Mouse (Mus musculus) forebrain, postnatal 0 days (tissue): ENCODE measurements around the gene Gdf10. TPM values are rescaled to one million over a fixed set of nuclear protein-coding genes. Genes with fewer than 3 reads are reported as not detected.

Experiments used
- ATAC-seq: fragments of 200-750 bp; cut with Nextera tagmentation; 2 replicates; pipeline ENCODE4 v1.8.0; 2017; ENCODE audit warnings: mild to moderate bottlenecking, moderate library complexity
- DNase-seq: peaks from one replicate; pipeline ENCODE4 v3.0.0-alpha.2; 2015
- H3K27ac ChIP-seq: fragments of 300-500 bp; sonication (generic); 2 replicates; pipeline ENCODE4 v1.5.1; 2014; ENCODE audit warnings: low read depth, mild to moderate bottlenecking, antibody characterized with exemption, low read length, moderate library complexity, mixed read lengths
- H3K27me3 ChIP-seq: fragments of 300-500 bp; sonication (generic); 2 replicates; pipeline ENCODE4 v1.6.1; 2014; ENCODE audit warnings: mild to moderate bottlenecking, low read length, mixed read lengths; ENCODE audit not compliant: insufficient read depth
- H3K36me3 ChIP-seq: fragments of 300-500 bp; sonication (generic); 2 replicates; pipeline ENCODE4 v1.6.1; 2014; ENCODE audit warnings: mild to moderate bottlenecking, moderate library complexity; ENCODE audit not compliant: insufficient read depth
- H3K4me1 ChIP-seq: fragments of 300-500 bp; sonication (generic); 2 replicates; pipeline ENCODE4 v1.6.1; 2014; ENCODE audit warnings: antibody characterized with exemption; ENCODE audit not compliant: insufficient read depth
- H3K4me2 ChIP-seq: fragments of 300-500 bp; sonication (generic); 2 replicates; pipeline ENCODE4 v1.6.1; 2014; ENCODE audit warnings: low read depth, mild to moderate bottlenecking, moderate library complexity
- H3K4me3 ChIP-seq: fragments of 300-500 bp; sonication (generic); 2 replicates; pipeline ENCODE4 v1.5.1; 2014; ENCODE audit warnings: low read depth, low read length, mixed read lengths
- H3K9ac ChIP-seq: fragments of 300-500 bp; sonication (generic); 2 replicates; pipeline ENCODE4 v1.6.1; 2014; ENCODE audit warnings: mild to moderate bottlenecking
- H3K9me3 ChIP-seq: fragments of 300-500 bp; sonication (generic); 2 replicates; pipeline ENCODE4 v1.6.1; 2016; ENCODE audit warnings: low read length
- CTCF ChIP-seq: sonication (generic); IDR thresholded peaks from 2 replicates; pipeline ENCODE4 v1.5.1; 2016; ENCODE audit warnings: antibody characterized with exemption, control low read depth, low read depth
- WGBS: fragments of 180-500 bp; shearing (Covaris S2); extraction: QIAGEN DNeasy Blood & Tissue Kit; methylation state at CpG from one replicate; pipeline ENCODE4 v1.1.7; 2014; 5-methylcytosine and 5-hydroxymethylcytosine counted together
- polyA plus RNA-seq: library from polyadenylated mRNA; unstranded; fragments of >200 nt; fragmentation: Nextera tagmentation; extraction: Ambion mirVana; gene quantifications from 2 replicates; pipeline ENCODE4 v1.2.1, GENCODE M21; 2015
- total RNA-seq: library from RNA; depleted of rRNA; stranded (reverse); fragments of >200 nt; gene quantifications from 2 replicates; pipeline ENCODE4 v1.2.3, GENCODE M21; 2014

Gdf10 gene
- total and polyA plus RNA-seq, 2 experiments from 2014 or later, result 8.8 to 9.6 TPM

GRCm38 (mm10) chr14:33956055-33956454 lies 32.7 kb downstream of the Gdf10 start:
- Histone ChIP-seq H3K9me3 (no peaks in the 10 kb centered on the region), H3K27ac (no peak overlapping the region), H3K27me3 (no peaks in the 10 kb centered on the region), H3K4me3 (no peak overlapping the region), H3K4me2 (no peak overlapping the region), H3K36me3 (no peaks in the 10 kb centered on the region), H3K4me1 (no peaks in the 10 kb centered on the region), H3K9ac (no peak overlapping the region)
- WGBS, result 77% methylated on average over 13 of the region's 13 CpGs
- no peak for DNase-seq
- TF ChIP-seq CTCF, result no peak
- no peak for ATAC-seq

GRCm38 (mm10) chr14:33958186-33958585 lies 34.8 kb downstream of the Gdf10 start:
- Histone ChIP-seq H3K9ac (no peak overlapping the region), H3K4me3 (no peak overlapping the region), H3K27me3 (no peaks in the 10 kb centered on the region), H3K4me2 (no peak overlapping the region), H3K27ac (no peak overlapping the region), H3K9me3 (no peaks in the 10 kb centered on the region), H3K36me3 (no peaks in the 10 kb centered on the region), H3K4me1 (no peaks in the 10 kb centered on the region)
- ATAC-seq (no peak), DNase-seq (no peak)
- WGBS, result 91% methylated on average over 4 of the region's 4 CpGs
- no peak for TF ChIP-seq CTCF

- WGBS, result 71% methylated on average over 3 of the region's 3 CpGs
- no peak overlapping the region for H3K9ac ChIP-seq
Measured at GRCm38 (mm10) chr14:33958841-33959240, 35.5 kb downstream of the Gdf10 start.

GRCm38 (mm10) chr14:33959341-33959740 lies 36.0 kb downstream of the Gdf10 start:
- Histone ChIP-seq H3K27me3 (no peaks in the 10 kb centered on the region), H3K4me3 (no peak overlapping the region), H3K9me3 (no peaks in the 10 kb centered on the region), H3K4me2 (no peak overlapping the region), H3K27ac (no peak overlapping the region), H3K9ac (no peak overlapping the region), H3K4me1 (no peaks in the 10 kb centered on the region), H3K36me3 (no peaks in the 10 kb centered on the region)
- peak; percentile 70 for DNase-seq
- ATAC-seq, result 0 out of 2 replicates have a peak, but pooled peaks have one; percentile 34
- peak; percentile 77 for TF ChIP-seq CTCF
- WGBS, result 16% methylated on average over 9 of the region's 9 CpGs

More at GRCm38 (mm10) chr14:33958841-33959240, 35.5 kb downstream of the Gdf10 start:
- Histone ChIP-seq H3K4me2 (no peak overlapping the region), H3K27ac (no peak overlapping the region), H3K36me3 (no peaks in the 10 kb centered on the region), H3K4me3 (no peak overlapping the region), H3K27me3 (no peaks in the 10 kb centered on the region), H3K9me3 (no peaks in the 10 kb centered on the region), H3K4me1 (no peaks in the 10 kb centered on the region)
- ATAC-seq, result no peak
- TF ChIP-seq CTCF, result no peak
- no peak for DNase-seq

GRCm38 (mm10) chr14:33965675-33966074 lies 42.3 kb downstream of the Gdf10 start:
- Histone ChIP-seq H3K9me3 (no peaks in the 10 kb centered on the region), H3K4me2 (no peak overlapping the region), H3K4me1 (no peaks in the 10 kb centered on the region), H3K4me3 (no peak overlapping the region), H3K27me3 (no peaks in the 10 kb centered on the region), H3K36me3 (no peaks in the 10 kb centered on the region), H3K9ac (no peak overlapping the region), H3K27ac (no peak overlapping the region)
- ATAC-seq (no peak), DNase-seq (no peak)
- 69% methylated on average over 7 of the region's 7 CpGs for WGBS
- TF ChIP-seq CTCF, result no peak

GRCm38 (mm10) chr14:33972679-33973078 lies 49.3 kb downstream of the Gdf10 start:
- ATAC-seq, result peak; percentile 42; the same call in 1 of the 2 replicates
- Histone ChIP-seq H3K9ac (no peak overlapping the region), H3K4me3 (no peak overlapping the region), H3K4me1 (no peaks in the 10 kb centered on the region), H3K36me3 (no peaks in the 10 kb centered on the region), H3K9me3 (no peaks in the 10 kb centered on the region), H3K4me2 (no peak overlapping the region), H3K27ac (no peak overlapping the region), H3K27me3 (no peaks in the 10 kb centered on the region)
- WGBS, result 48% methylated on average over 7 of the region's 7 CpGs
- DNase-seq, result peak; percentile 19
- TF ChIP-seq CTCF, result peak; percentile 61

GRCm38 (mm10) chr14:33974752-33975151 lies 51.4 kb downstream of the Gdf10 start:
- H3K27ac ChIP-seq, result no peak overlapping the region
- H3K36me3 ChIP-seq, result no peaks in the 10 kb centered on the region
- no peak overlapping the region for H3K4me2 ChIP-seq
- ATAC-seq (peak; percentile 50), DNase-seq (no peak)
- TF ChIP-seq CTCF, result no peak
- WGBS, result 56% methylated on average over 5 of the region's 5 CpGs
- H3K27me3 ChIP-seq, result no peaks in the 10 kb centered on the region
- no peaks in the 10 kb centered on the region for H3K9me3 ChIP-seq
- no peak overlapping the region for H3K9ac ChIP-seq
- H3K4me3 ChIP-seq, result no peak overlapping the region
- H3K4me1 ChIP-seq, result no peaks in the 10 kb centered on the region
